ENCODE assay signal across 8 mouse cellular contexts in genomic region chr16:86419458-86419857, GRCm38 (mm10).
DNase-seq lines count a peak whose midpoint lies in the region; ATAC-seq lines count a peak whose summit lies in the region.
"Not testable (repeated sequence)": the region's sequence is repeated elsewhere in the genome, so short reads cannot be mapped to it uniquely, and the experiment has no call there.

No protein-coding gene starts in this region.

- H3K27ac ChIP-seq in hindbrain, embryonic 12.5 days; neural tube, embryonic 15.5 days (replicated peaks): not testable (repeated sequence)

- not testable (repeated sequence) for H3K4me1 ChIP-seq in hindbrain, embryonic 12.5 days; neural tube, embryonic 15.5 days

- peak; percentile 46 to 60 for DNase-seq in adrenal gland, adult 18-20 months (ENCODE audit: low spot score in 2 of 2)
- DNase-seq in cerebellum, postnatal 4 days (ENCODE audit: low spot score in 2 of 2), result peak; percentile 55 to 78
- DNase-seq in frontal cortex, postnatal 25 days (ENCODE audit: low spot score in 2 of 2), result peak; percentile 44 to 66
- DNase-seq in layer of hippocampus, adult 8-10 months (ENCODE audit: low spot score in 2 of 2), result peak; percentile 47 to 70
- DNase-seq in lung, adult 18-20 months, result peak; percentile 22 to 56
- DNase-seq in urinary bladder, postnatal 10 days (ENCODE audit: low spot score), result peak; percentile 21

- not testable (repeated sequence) for H3K27me3 ChIP-seq in hindbrain, embryonic 12.5 days; neural tube, embryonic 15.5 days (replicated peaks)

- ATAC-seq in hindbrain, embryonic 12.5 days (ENCODE audit: low FRiP score), result peak; percentile 75
- peak; percentile 81 for ATAC-seq in neural tube, embryonic 15.5 days (ENCODE audit: low FRiP score)

- H3K9me3 ChIP-seq in hindbrain, embryonic 12.5 days (replicated peaks); neural tube, embryonic 15.5 days (replicated peaks): not testable (repeated sequence)

- H3K4me2 ChIP-seq in hindbrain, embryonic 12.5 days (replicated peaks); neural tube, embryonic 15.5 days: not testable (repeated sequence)

- H3K4me3 ChIP-seq in hindbrain, embryonic 12.5 days; neural tube, embryonic 15.5 days (replicated peaks): not testable (repeated sequence)

- not testable (repeated sequence) for H3K36me3 ChIP-seq in hindbrain, embryonic 12.5 days; neural tube, embryonic 15.5 days

- not testable (repeated sequence) for H3K9ac ChIP-seq in hindbrain, embryonic 12.5 days; neural tube, embryonic 15.5 days (replicated peaks)

- 20% methylated on average over 5 of the region's 5 CpGs for WGBS in hindbrain, embryonic 12.5 days
- 14% methylated on average over 5 of the region's 5 CpGs for WGBS in neural tube, embryonic 15.5 days
